9 mouse cellular contexts compared by ENCODE assay signal in genomic region chr10:81435436-81435835, GRCm38 (mm10). TPM values are rescaled to one million over a fixed set of nuclear protein-coding genes. Genes with fewer than 3 reads are reported as not detected.
DNase-seq lines count a peak whose midpoint lies in the region; ATAC-seq and TF ChIP-seq lines count a peak whose summit lies in the region.
"Had no signal": no experiment of that assay in that cellular context is flagged by ENCODE, and none has a peak within 500 bp of the region (broad histone marks: within the 10 kb centered on the region; RNA-seq: fewer than 3 reads in every experiment).

No protein-coding gene starts in this region.

- TF ChIP-seq EP300 in liver, postnatal 0 days (IDR thresholded peaks at IDR 0.05; ENCODE audit: low read depth), result no peak

- WGBS in liver, postnatal 0 days (ENCODE audit: insufficient replicate concordance), result 69% methylated on average over 3 of the region's 3 CpGs
- 73% methylated on average over 3 of the region's 3 CpGs for WGBS in midbrain, embryonic 13.5 days

- intact Hi-C loops in gastrocnemius, postnatal 14 days (cut with DNase I; ENCODE audit: low total_unique reads), result no loop called here

- no peak for TF ChIP-seq CTCF in liver, postnatal 0 days (IDR thresholded peaks at IDR 0.05; ENCODE audit: low read depth)

- peaks cover 20% of the 10 kb centered on the region for H3K4me1 ChIP-seq in liver, postnatal 0 days (ENCODE audit: insufficient read depth)
- peaks cover 20% of the 10 kb centered on the region for H3K4me1 ChIP-seq in midbrain, embryonic 13.5 days (replicated peaks)

- no peak overlapping the region for H3K27ac ChIP-seq in liver, postnatal 0 days (ENCODE audit: low read depth)
- H3K27ac ChIP-seq in midbrain, embryonic 13.5 days, result no peak overlapping the region

- no peak overlapping the region for H3K4me2 ChIP-seq in liver, postnatal 0 days (ENCODE audit: low read depth, low read length)
- no peak overlapping the region for H3K4me2 ChIP-seq in midbrain, embryonic 13.5 days (replicated peaks)

- H3K27me3 ChIP-seq in liver, postnatal 0 days (ENCODE audit: insufficient read depth, low read length), result peaks cover 6% of the 10 kb centered on the region; the same call in 1 of the 2 replicates
- H3K27me3 ChIP-seq in midbrain, embryonic 13.5 days, result 0 out of 2 replicates have a peak, but pooled peaks cover 3% of the 10 kb centered on the region

- peak; percentile 14 for DNase-seq in liver, postnatal 0 days
- DNase-seq in liver, result no peak
- DNase-seq in cerebellum, adult 11-12 months, result peak; percentile 89
- DNase-seq in gastrocnemius, postnatal 14 days, result peak; percentile 79
- DNase-seq in kidney, postnatal 36 days, result peak; percentile 95 to 96
- no peak for DNase-seq in thymus, adult 18-20 months
- DNase-seq in c-Kit-positive CD71-positive TER-119-positive erythroid progenitor cells, embryonic 14.5 days (ENCODE audit: low spot score), result no peak

- no peak for ATAC-seq in liver, postnatal 0 days
- no peak for ATAC-seq in midbrain, embryonic 13.5 days
- ATAC-seq: Patski had no signal

- H3K9me3 ChIP-seq in liver, postnatal 0 days (ENCODE audit: low read length), result no peaks in the 10 kb centered on the region
- no peaks in the 10 kb centered on the region for H3K9me3 ChIP-seq in midbrain, embryonic 13.5 days

- no peak overlapping the region for H3K9ac ChIP-seq in liver, postnatal 0 days (replicated peaks)
- H3K9ac ChIP-seq in midbrain, embryonic 13.5 days (replicated peaks), result peak overlapping the region; percentile 30; the same call in 1 of the 2 replicates

- no peaks in the 10 kb centered on the region for H3K36me3 ChIP-seq in liver, postnatal 0 days (replicated peaks; ENCODE audit: insufficient read depth, low read length)
- no peaks in the 10 kb centered on the region for H3K36me3 ChIP-seq in midbrain, embryonic 13.5 days

- H3K4me3 ChIP-seq in liver, postnatal 0 days (ENCODE audit: low read depth, low read length), result no peak overlapping the region
- H3K4me3 ChIP-seq in midbrain, embryonic 13.5 days (replicated peaks), result no peak overlapping the region

RNA-seq across cellular contexts. Expression of gene Nfic, which starts 20.0 kb away (rescaled TPM):
- polyA plus RNA-seq in liver, postnatal 0 days (2015; fragmentation: Nextera tagmentation; extraction: Ambion mirVana), result 19.6 and 21.1 TPM in 2 replicates
- 100 to 1,000 TPM; 262 to 320 TPM for total RNA-seq in gastrocnemius, postnatal 14 days (2021)
- 13.1 and 15.2 TPM in 2 replicates for polyA plus RNA-seq in midbrain, embryonic 13.5 days (2015; fragmentation: Nextera tagmentation; extraction: Ambion mirVana)

RNA-seq across cellular contexts. Expression of gene Smim24, which starts 42.6 kb away (rescaled TPM):
- 1.7 and 2.0 TPM in 2 replicates for polyA plus RNA-seq in liver, postnatal 0 days (2015; fragmentation: Nextera tagmentation; extraction: Ambion mirVana)
- under 1 TPM; 0.45 to 0.91 TPM for total RNA-seq in gastrocnemius, postnatal 14 days (2021)
- polyA plus RNA-seq in midbrain, embryonic 13.5 days (2015; fragmentation: Nextera tagmentation; extraction: Ambion mirVana), result 1.4 and 1.9 TPM in 2 replicates

RNA-seq across cellular contexts. Expression of gene Gm48552, which starts 46.6 kb away (rescaled TPM):
- not detected in 2 replicates for polyA plus RNA-seq in liver, postnatal 0 days (2015; fragmentation: Nextera tagmentation; extraction: Ambion mirVana)
- under 1 TPM in 1 of 2 experiments, not detected in 1; 0.80 TPM for total RNA-seq in gastrocnemius, postnatal 14 days (2021)
- polyA plus RNA-seq in midbrain, embryonic 13.5 days (2015; fragmentation: Nextera tagmentation; extraction: Ambion mirVana), result 1.2 and 2.1 TPM in 2 replicates

RNA-seq across cellular contexts. Expression of gene Celf5, which starts 47.1 kb away (rescaled TPM):
- not detected in 2 replicates for polyA plus RNA-seq in liver, postnatal 0 days (2015; fragmentation: Nextera tagmentation; extraction: Ambion mirVana)
- total RNA-seq in gastrocnemius, postnatal 14 days (2021), result under 1 TPM; 0.09 to 0.23 TPM
- 75.5 and 79.4 TPM in 2 replicates for polyA plus RNA-seq in midbrain, embryonic 13.5 days (2015; fragmentation: Nextera tagmentation; extraction: Ambion mirVana)

RNA-seq across cellular contexts. Expression of gene Gm48551, which starts 51.2 kb away (rescaled TPM):
- polyA plus RNA-seq in liver, postnatal 0 days (2015; fragmentation: Nextera tagmentation; extraction: Ambion mirVana), result 0.40 and 0.70 TPM in 2 replicates
- under 1 TPM; 0.41 to 0.47 TPM for total RNA-seq in gastrocnemius, postnatal 14 days (2021)
- 6.9 and 7.2 TPM in 2 replicates for polyA plus RNA-seq in midbrain, embryonic 13.5 days (2015; fragmentation: Nextera tagmentation; extraction: Ambion mirVana)

Comparison
In these comparisons a context has a peak if more than half of its experiments do, and no peak if none do; other contexts are left out.
1. DNase-seq: peak in liver, postnatal 0 days (single experiment), cerebellum, adult 11-12 months (single experiment), gastrocnemius, postnatal 14 days (single experiment) and kidney, postnatal 36 days (2 of 2); none in liver (single experiment), thymus, adult 18-20 months (0 of 2) and c-Kit-positive CD71-positive TER-119-positive erythroid progenitor cells, embryonic 14.5 days (single experiment).